Mouse (Mus musculus) CD8-positive naive resting alpha-beta T cell, adult 2 months (primary cell): ENCODE data around the gene Pip5kl1.

ENCODE experiments used
- DNase-seq, 2 experiments: peaks; one replicate each; pipeline ENCODE4 v3.0.0; 2022; ENCODE audit warnings: low read depth in 2 of 2, low spot score in 2 of 2

Gene Pip5kl1

DNA sequence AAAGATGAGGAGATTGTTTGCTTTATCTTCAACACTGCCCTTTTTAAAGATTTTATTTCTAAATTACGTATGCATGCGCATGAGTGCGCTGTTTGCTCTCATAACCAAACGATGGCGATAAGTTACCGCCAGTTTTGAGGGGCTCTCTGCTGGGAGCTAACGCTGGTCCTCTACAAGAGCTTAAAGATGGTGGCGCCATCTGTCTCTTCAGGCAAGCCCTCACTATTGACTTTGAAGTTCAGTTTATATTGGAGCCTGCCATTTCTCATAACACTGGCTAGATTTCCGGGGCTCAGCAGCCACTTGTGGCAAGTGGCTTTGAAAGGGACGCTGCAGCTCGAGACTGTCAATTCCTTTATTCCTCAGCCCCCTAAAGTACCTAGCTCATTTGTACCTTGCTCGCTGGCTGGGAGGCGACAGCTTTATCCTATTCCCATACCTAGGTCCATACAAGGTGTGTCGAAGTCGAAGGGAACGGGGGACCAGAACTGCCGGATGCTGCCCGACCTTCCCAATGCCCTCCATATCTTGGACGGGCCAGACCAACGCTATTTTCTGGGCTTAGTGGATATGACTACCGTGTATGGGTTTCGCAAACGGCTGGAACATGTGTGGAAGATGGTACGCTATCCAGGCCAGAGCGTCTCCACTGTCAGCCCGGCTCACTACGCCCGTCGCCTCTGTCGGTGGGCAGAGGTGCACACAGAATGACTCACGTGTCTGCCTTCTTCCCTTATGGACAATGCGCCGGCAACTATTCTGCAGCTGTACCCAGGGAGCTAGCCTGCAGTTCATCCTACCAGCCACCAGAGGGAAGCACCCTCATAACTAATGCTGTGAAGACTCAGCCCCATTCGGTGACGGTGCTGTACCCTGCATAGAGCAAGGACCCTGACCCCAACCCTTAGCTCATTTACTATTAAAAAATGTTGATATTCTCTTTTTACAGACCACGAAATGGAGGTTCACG lies 8.5 kb downstream of the Pip5kl1 start:
- peak; percentile 74 to 80 for DNase-seq

DNA sequence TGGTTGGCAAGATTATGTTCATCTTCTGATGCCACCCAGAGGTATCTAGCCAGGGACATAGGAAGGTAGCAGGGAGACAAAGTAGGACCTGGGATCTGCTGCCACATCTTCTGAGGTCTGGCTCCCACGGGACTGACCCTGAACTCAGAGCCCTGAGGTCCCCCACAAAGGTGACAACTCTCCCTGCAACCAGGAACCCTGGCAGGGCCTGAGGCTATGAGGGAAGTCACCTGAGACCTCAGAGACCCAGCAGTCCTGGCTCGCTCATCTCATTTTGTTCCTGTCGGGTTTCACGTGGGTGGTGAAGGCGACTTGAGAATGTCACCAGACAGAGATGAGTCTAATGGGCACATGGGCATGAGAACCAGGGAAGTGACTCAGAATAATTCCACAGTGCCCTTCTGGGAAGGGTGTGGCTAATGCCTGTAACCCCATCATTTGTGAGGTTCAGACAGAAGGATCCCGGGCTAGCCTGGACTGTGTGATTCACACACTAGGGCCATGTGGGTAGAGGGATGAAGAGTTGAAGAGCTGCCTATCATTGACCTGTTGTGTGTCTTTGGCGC lies 10.6 kb downstream of the Pip5kl1 start:
- DNase-seq: no peak

DNA sequence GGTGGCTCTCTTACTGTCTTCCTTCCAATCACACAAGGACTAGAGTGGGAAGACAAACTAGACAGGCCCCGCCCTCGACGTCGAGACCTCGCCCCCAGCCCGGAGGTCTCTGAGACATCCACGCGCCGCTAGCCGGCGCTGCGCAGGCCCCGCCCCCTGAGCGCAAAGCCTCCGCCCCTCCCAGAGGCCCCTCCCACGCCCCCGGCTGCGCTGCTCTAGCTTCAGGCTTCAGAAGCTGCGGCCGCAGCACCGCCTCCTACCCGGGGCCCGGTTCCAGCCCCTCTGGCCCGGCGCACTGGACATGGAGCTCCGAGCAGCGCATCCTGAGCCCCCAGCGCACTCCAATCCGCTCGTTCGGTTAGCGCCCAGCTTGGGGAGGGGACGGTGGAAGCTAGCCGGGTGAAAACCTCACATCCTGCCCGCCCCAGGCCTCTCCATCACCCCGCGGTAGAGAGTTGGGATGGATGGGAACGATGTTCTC lies 12.3 kb downstream of the Pip5kl1 start, which contains the start of gene St6galnac4:
St6galnac4 (plus strand) TSS at position 225 of the 481 bp plus-strand sequence.
- DNase-seq: peak; percentile 72 to 86

DNA sequence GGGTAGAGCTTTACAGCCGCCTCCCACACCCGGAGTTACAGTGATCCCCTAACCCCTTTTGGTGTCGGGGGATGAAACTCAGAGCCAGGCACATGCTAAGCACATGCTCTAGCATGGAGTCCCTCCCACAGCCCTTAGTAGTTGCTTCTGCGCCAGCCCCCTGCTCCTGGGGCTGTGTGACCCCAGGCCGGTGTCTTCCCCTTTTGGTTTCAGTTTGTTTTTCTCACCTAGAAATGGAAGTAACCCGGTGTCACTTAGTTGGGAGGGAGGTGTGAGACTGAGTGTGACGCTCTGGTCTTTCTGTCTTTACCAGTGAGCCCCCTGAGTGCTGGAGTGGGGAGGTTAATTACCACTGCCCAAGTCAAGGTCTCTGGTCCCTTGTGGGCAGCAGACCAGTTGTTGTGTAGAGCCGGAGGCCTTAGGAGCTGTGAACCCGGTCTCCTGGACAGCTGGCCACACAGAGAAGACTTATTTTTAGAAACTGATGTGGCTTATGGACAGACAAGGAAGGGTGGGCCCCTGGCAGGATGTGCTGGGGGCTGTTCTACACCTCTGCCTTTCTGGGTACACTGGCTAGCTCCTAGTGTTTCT lies 13.2 kb downstream of the Pip5kl1 start:
- peak; percentile 45 to 52 for DNase-seq

DNA sequence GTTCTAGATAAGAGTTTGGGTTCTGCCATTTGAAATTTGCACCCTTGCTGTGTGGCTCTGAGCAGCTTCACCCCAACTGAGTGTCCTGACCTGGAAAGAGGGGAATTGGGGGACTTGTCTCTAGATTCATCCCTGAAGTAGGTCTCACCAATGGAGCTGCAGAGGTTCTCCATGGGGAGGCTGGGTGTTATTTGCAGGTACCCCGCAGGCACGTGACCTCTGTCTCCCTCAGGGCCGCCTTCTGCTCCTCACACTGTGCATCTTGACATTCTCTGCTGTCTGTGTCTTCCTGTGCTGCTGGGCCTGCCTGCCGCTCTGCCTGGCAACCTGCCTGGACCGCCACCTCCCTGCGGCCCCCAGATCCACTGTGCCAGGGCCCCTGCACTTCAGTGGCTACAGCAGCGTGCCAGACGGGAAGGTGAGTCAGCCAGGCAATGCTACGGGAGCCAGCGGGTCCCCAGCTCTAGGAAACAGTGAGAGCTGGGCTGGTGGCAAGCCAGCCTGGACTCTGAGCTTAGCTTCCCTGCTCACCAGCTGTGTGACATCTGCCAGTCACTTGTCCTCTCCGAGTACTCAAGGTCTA lies 14.7 kb downstream of the Pip5kl1 start:
- no peak for DNase-seq

DNA sequence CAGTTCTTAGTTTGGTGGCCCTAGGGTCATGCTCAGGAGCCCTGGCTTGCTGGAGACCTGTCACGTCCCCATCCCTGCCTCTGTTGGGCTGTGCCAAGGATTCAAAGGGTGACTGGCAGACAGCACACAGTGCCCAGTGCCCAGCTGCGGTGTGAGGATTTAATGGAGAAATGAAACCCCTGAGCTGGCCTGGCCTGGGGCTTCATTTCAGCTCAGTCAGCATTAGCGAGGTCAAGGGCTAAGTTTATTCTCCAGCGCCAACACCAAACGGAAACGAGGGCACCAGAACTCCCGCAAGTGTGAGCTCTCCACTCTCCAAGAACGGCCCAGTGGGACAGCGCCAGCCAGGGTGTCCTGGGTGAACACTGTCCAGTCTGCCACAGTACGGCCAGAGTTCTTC lies 15.6 kb downstream of the Pip5kl1 start:
- DNase-seq: no peak

DNA sequence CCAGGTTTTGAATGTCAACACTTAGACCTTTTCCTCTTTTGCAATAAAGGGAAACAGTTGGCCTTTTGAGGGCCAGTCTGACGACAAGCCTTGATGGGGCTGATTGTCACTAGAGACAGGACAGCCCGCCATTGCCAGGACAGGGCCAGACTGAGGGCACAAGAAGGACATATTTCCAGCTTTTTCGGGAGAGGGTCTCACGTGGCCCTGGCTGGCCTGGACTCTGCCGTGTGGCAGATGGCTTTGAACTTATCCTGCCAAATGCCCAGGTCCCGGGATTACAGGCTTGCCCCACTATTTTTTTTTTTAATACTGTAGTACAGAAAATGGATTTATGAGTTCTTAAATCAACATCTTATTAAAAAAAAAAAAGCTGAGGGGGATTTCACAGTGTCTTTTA lies 16.7 kb downstream of the Pip5kl1 start:
- no peak for DNase-seq

DNA sequence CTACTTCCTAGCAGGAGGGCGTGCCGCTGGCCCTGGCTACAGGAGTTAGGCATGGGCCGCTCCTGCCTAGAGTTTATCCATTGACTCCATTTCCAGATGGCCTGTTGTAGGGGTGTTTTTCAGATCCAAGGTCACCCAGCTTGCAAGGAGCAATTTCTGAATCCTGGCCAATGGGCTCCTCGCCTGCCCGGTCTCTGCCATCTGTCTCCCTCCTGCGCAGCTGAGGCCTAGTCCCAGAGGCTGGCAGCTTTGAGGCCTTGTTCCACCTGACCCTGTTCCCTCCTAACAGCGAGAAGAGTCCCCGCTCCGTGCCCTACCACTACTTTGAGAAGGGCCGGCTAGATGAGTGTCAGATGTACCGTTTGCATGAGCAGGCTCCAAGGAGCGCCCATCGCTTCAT lies 22.1 kb downstream of the Pip5kl1 start:
- DNase-seq: no peak

DNA sequence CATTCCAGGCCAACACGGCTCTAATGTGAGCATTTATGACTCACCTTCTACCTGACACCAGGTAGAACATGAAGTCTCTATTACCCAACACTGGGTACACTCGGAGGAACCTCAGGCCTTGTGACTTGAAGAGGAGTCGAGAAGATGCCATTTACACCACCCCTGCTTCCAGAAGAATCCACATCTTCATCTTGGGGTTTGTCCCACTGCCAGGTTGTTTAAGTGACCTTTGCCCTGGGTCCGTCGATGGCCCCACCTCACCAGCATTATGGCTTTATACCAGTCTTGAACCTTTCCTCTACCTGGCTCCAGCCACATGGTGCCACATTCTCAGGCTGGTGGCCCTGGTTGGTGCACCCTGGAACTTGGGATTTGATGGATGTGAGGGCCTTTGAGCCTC lies 22.7 kb downstream of the Pip5kl1 start:
- DNase-seq: no peak

DNA sequence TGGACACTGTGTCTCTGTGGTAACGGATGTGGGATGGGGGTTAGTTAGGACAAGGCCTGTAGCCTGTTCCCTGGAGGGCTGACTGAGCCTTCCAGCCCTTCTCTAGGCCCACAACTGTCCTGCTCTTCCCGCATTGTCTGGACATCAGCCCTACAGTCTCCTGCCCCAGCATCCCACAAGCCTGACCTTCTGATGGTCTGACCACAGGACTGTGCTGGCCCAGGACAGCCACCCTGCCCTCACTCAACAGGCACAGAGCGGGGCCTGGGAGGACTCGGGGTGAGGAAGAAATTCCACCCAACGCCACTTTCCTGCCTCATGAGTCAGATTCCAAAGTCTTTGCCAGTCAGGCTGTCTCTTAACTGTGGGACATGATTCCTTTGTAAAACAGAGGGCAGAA lies 23.1 kb downstream of the Pip5kl1 start:
- DNase-seq: no peak

DNA sequence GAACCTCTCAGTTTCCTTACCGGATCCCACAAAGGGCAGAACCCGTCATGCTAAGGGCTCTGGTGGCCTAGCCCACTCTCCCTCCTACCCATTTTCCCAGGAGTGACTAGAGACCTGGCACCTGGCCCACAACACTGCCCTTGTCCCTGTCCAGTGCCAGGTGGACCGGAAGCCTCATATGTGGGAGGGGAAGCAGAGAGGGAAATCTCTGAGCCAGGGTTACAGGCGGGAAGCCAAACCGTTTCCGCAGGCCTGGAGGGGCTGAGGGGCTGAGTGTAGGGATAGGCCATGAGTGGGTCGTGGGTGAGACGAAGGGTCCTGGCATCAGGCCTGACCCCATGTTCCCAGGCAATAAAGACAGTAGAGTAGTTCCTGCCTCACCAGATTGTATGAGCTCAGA lies 23.9 kb downstream of the Pip5kl1 start:
- DNase-seq: no peak

DNA sequence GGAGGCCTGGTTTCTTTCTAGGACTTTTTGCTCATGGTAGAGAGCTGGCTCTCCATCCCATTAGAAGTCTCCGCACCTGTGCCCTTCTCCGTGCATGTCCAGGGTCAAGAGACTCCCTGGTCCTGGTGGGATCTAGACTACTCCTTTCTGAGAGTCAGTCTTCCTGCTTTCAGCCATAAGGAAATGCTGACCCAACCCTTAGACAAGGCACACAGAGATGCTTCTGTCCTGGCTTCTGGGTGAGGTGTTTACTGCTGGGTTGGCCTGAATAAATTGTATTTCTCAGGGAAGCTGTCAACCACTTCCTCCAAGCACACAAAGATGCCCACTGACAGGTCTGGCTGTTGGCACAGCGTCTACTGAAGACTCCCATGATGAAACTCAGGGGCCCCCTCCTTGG lies 24.8 kb downstream of the Pip5kl1 start, which contains the start of gene St6galnac6:
St6galnac6 (plus strand) TSS at position 301 of the 400 bp plus-strand sequence.
- no peak for DNase-seq

DNA sequence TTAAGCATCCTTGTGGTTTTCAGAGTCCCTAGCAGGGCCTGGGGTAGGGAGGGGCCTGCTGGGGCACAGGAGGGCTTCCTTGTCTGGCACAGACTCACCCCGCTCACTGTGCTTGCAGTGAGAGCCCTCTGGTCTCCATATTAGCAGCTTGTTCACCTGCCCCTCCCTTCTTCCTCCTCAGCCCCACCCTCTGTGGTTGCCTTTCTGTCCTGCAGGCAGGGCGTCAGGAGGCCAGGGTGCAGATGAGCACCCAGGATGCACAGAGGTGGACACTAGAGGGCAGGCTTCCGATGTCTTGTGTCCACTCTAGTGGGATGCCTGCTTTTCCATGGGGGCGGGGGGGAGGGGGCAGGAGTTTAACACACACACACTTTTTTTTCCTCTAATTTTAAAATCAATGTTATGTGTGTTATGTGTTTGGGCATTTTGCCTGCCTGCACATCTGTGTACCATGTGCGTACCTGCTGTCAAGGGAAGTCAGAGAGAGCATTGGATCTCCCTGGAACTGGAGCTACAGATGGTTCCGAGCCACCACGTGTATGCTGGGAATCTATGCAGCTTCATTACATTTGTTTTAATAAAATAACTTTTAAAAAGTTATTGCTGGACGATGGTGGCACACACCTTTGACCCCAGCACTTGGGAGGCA lies 26.9 kb downstream of the Pip5kl1 start:
- DNase-seq: peak in 1 of 2 experiments; percentile 9

DNA sequence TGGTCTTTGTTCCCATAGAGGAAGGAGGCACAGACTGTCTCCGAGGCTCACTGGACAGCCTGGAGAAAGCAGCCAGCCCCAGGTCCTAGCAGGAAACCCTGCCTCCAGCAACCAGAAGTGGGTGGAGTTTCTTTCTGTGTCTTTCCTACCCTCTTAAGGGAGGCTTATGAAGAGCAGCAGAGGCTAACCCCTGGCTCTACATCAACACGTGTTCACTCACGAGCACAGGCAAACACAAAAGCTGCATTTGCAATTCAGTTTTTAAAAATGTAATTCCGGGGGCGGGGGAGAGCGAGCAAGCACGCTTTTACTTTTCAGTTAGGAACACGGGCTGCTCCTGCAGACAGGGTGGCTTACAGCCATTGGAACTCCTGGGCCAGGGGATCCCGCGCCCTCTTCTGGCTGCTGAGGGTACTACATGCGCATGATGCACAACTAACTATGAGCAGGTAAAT lies 28.0 kb downstream of the Pip5kl1 start:
- DNase-seq: peak; percentile 85 to 91

DNA sequence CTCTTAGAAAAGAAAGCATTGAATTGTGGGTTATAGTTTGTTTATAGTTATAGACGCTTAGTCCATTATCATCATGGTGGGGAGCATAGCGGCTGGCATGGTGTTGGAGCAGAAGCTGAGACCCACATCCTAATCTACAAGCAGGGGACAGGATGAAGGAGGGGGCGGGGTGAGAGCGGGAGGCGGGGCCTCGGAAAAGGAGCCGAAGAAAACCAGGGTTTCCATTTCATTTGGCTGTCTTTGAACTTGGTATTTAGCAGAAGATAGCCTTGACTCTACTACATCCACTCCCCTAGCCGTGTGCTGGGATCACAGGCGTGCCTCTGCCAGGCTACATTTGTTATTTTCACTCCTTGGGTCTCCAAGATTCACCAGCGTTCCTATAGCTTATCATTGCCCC lies 30.0 kb downstream of the Pip5kl1 start:
- no peak for DNase-seq

DNA sequence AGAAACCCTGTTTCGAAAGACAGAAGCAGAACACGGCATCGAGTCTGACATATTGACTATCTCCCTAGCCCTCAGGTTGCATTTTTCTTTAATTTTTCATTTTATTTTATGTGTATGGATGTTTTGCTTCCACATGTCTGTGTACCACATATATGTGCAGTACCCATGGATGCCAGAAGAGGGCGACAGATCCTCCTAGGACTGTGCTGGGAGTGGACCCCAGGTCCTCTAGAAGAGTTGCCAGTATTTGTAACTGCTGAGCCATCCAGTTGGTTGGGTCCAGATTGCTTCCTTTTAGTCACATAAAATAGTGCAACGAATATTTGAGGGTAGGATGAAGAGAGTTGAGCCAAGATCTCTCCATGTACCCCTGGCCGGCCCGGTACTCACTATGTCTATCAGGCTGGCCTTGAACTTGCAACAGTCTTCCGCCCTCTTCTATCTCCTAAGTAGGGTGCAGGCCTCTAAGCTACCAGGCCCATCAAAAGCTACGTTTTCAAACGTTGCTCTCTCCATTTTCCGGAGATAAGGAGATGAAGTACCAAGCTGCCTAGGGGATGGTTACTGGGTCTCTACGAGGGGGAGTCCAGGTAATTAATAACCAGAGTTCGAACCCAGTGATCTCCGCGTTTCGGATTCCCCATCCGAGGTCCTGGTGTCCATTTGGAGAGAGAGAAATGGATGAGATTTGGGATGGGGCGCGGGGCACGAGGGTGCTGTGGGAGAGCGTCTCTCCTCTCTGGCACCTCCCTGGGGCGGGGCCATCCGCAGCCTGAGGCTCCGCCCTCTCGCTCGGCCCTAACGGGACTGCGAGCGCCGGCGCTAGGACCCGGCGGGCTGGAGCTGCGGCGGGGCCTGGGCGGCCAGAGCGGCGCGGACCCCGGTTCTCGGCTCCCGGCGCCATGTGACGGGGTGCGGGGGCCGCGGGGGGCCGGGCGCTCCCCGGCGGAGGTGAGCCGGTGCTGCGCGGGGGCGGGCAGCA lies 31.9 kb downstream of the Pip5kl1 start:
- DNase-seq: peak in 1 of 2 experiments; percentile 38

DNA sequence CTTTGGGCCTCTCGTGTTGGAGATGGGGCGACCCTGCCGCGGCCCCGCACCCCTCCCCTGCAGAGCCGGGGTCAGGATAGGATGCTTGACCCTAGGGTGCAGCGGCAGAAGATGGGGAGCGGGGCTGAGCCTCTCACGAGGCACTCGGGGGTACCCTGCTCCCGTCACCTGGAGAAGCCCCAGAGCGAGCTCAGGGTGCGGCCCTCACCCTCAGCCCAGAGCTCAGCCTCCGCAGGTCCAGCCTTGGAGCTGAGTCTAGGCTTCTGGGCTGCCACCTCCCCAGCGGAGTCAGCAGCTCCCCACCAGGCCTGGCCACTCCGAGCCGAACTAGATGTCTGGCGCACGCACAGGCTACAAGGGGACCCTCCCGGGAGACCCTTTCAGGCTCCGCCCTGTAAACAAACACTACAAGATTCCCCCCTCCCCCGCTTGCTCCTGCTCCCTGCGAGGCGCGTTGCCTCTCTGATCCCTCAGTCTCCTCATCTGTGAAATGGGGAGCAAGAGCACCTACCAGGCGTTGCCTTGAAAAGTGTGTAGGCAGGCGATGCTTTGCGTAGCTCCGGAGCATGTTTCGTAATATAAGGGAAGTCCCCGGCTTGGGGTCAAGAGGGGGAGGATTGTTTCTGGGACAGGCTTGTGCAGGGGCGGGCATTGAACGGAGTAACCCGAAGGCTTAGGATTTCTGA lies 32.8 kb downstream of the Pip5kl1 start:
- peak in 1 of 2 experiments; percentile 12 for DNase-seq

DNA sequence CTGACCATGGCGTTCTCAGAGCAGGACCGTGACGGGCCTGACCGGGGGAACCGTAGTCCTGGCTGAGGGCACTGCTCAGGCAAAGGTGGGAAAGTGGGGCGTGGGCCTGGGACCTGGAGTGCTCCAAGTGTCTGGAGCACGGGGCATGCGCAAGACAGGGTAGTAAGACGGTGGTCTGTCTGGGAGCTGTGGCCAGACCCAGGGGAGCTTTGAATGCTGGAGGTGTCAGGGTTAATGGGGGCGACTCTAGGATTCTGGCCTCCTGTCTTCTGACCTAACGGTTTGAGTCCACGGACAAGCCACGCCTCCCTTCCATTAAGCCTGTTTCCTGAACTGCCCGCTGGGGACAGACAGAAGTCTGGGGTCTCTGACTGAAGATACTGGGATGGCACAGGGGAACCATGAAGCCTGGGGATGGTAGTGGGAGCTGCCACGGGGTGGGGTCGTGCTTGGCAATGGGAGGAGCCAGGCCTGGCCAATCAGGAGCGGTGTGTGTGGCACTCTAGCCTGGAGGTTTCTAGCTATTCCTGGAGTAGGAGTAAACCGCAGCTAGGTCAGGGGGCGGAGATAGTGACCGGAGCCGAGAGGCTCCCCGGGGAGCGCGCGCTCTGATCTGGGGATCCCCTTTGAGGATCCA lies 33.7 kb downstream of the Pip5kl1 start:
- no peak for DNase-seq
